Mouse (Mus musculus) thymus, adult 18-20 months (tissue): ENCODE data around the gene Ier5.

Experiments
- DNase-seq, 2 experiments: peaks; one replicate each; pipeline ENCODE4 v3.0.0; 2022; ENCODE audit warnings: mixed read lengths in 2 of 2

The Ier5 gene

DNA sequence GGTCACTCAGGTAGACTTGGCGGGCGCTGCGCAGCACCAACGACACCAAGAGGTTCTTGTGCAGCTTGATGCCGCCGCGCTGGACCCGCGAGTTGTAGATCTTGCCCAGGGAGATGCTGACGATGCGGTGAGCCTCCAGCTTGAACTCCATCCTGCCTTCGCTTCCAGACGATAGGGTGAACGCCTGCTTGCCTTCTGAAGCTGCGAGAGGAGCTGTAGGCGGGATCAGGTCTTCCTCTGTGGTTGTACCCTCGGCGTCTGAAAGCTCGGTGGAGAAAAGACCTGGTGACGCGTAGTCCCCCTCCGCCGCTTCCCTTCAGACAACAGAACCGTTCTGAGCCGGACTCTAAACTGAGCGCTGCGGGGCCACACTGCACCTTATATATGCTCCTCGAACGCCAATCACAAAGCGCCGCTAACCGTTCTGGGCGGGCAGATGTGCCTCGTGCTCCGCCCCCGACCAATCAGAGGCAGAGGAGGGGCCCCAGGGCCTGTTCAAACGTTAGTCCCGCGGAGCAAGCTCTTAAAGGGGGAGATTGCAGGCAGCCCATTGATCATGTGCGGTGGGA is at the start of gene Ier5:
Ier5 (minus strand) TSS at position 357 of the 569 bp plus-strand sequence.
- DNase-seq, result peak; percentile 95 to 96

DNA sequence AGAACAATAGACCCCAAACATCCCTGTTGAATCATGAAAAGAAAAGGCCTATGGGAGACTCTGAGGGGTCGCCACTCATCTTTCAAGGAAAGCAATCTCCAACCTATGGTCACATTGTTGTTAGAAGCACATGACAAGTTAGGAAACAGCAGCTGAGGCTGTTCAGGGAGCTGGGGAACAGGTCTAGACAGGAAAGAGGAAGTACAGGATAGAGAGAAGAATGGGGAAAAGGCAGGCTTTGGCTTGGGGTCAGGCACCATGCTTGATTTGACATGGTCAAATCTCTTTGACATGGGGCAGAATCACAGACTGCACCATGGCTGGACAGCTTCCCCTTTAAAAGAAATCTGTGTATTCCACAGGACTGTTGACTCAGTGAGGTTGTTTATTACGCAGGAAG is 47.8 kb upstream of the Ier5 start:
- DNase-seq, result no peak

DNA sequence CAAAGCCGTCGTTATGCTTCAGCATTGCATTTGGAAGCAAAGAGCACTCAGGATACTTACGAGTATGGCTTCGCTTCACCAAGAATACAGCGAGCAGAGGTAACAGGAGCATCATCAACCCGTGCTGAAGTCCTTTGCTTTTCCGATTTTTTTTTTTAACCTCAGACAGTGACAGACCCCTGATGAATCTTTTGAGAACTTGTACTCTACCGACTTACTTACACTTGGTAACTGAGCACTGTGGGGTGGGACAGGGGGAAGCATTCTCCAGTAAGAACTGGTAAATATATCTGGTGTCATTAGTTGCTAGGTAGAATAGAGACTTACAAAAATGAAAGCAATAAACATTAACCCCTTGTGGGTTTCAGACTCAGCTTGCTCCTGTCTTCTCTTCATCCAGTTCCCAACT is 47.1 kb upstream of the Ier5 start, which contains the start of gene Mr1:
Mr1 (minus strand) TSS at position 243 of the 409 bp plus-strand sequence.
- peak in 1 of 2 experiments; percentile 50 for DNase-seq

DNA sequence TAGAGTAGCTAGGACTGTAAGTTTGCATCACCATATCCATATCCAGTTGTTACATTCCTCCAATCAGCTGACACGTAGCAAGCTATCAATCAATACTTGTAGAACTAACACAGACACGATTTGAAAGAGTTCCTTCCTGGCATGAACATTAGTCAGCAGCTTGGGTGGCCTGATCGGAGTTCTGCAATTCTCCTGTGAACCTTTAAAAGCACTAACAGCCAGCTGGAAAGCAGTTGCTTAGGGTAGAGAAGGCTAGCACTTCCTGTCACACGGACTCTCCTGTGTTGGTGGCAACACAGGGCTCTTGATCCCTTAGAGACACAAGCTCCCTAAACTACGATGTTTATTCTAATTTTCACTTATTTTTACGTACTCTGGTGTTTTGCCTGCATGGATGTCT is 46.2 kb upstream of the Ier5 start:
- DNase-seq, result peak in 1 of 2 experiments; percentile 53

DNA sequence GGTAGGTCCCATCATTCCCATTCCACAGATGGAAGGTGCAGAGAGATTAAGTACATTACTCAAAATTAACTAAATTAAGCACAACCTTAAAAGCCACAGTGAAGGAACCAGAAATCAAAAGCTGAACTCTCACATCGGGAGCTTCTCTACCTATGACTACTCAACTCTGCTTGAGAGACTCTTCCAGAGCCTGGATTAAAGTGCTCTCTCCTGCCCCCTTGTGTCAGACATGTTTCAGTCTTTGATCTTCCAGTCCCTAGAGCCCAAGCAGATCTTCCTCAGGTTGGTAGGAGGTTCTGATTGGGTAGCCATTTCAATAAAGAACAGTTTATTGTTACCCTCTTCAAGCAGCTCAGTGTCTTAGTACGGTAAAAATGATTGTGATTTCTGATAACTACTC is 40.6 kb upstream of the Ier5 start:
- peak in 1 of 2 experiments; percentile 64 for DNase-seq

DNA sequence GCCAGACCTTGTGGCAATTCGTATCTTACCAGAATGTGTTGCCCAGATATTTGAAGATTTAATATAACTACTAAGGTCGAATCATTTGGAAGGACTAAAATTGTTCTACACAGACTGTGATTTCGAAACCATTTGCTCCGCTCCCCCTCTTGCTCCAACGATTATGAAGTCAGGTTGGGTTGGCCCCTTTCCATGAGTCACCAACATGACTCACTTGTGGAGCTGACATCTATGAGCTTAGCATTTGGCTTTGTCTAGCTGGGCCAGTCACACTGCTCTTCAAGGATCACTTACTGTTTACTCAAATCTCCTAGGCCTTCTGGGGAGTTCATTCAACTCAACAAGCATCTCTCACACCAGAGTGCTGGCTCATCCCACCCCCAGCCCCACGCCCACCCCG is 39.4 kb upstream of the Ier5 start:
- no peak for DNase-seq

DNA sequence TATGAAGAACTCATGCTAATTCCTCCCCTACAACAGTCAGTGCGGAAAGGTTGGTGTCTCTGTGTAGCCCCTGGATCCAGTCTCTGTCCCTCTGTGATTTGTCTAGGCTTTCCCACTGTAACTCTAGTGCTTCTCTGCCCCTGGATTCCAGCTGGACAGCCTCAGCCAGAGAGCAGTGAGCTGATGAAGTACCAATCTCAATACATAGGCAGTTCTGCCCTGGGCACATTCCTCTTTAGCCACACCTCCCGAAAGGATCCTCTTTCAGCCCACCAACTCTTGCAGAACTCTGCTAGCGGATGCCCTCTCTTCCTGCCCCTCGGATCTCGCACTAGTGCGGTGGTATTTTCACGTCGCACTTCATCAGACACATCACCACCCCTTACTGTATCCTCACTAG is 35.4 kb upstream of the Ier5 start:
- DNase-seq, result no peak

DNA sequence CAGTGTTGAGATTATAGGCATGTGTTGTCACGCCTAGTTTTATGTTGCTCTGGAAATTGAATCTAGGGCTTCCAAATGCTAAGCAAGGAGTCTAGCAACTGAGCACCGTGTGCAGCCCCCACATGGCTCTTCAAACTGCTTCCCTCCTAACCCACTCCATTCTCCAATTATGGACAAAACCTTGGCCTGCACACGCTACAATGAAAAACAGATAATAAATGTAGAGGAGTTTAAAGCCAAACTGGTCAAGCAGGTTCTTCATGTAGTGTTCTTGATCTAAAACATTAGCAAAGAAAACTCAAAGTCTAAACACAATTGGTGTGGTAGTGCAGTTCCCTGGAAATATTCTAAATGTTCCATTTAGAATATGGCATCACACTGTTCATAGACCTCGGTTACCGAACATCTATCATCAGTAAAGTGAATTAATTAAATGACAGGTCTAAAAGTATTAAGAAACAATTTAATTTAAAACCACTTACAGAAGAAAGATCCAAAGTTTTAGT is 28.0 kb upstream of the Ier5 start:
- no peak for DNase-seq

DNA sequence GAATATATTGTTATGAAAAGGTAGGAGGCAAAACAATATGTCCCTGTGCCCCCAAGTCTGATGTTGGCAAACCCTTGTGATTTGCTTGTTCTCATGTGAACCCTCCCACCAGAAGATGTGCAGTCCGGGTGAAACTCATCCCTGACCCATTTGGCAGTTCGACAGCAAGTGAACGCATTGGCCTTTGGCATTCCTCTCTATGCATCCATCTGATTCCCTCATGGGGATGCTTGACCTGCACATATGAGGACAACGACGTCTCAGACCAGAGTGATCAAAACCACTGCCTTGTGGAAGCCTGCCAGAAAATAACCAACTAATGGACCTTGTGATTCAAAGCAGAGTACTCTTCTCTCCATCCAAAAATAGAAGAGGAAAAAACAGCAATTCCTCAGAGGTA is 27.3 kb upstream of the Ier5 start:
- DNase-seq, result no peak

DNA sequence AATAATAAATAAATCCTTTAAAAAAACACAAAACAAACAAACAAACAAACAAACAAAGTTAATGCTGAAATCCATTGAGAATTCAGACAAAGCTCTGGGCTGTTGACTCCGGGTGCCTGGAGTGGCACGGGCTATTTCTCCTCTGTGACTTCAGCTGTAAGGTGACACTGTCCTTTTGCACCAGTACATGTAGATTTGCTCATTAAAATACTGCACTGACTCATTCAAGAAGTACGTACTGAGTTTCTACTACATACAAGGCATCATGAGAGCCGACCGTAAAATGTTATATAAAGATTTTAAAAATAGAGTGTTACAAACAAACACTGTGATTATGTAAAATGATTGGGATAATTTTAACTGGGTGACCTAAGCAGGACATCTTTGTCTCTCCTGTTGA is 25.0 kb upstream of the Ier5 start:
- no peak for DNase-seq

DNA sequence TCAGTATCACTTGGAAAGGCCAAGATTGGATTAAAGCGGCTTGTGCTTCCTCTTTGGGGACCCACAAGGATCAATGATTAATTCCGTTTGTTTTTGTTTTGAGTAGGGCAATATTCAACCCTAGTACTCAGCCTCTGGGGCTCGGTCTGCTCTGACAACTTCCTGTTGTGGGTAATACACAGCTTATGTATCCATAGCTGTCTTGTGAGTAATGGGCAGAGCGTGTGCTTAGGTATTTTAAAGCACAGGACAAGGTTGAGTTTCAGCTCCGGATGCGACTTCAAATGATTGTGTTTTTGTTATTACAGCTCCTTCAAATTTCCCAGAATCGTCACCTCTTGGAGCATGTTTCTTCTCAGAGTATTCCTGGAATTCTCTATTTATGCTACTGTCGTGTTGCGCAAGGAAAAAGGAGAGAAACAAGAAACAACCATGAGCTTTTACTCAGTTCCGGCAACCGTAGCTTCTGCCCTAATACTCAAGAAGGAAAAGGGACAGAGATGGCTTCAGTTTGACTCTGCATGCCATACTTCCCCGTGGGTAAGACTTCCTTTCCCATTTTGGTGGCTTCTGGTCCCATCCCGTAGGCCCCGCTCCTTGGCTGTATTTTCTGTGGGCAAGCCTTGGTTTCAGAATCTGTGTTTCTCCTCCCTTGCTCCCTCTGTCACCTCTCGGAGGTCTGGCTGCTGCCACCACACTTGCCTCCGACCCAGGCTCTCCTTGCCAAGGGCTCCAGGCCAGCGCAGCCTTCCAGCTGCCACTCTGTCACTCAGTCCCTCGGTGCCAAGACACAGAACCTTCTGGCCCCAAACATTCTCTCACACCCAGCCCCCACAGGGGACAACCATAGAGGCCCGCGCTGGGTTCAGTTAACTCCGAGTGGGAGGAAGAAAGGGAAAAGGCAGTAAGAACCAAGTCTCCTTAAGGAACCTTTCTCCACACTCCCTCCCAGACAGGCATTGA is 22.8 kb upstream of the Ier5 start:
- DNase-seq, result no peak

DNA sequence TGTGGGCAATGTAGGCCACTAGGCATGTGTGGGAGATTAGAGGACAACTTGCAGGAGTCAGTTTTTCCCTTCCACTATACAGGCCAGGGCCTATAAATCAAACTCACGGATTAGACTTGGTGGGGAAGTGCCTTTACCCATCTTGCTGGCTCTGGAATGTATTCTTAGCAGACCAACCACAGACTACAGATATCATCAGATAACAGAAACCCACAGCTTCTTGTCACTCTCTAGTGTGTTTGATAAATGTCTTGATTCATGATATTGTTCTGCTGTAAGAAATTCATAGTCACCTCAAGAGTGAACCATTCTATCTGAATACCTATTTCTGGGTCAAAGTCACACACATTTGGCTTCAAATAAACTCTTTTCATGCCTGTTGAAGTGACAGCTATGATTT is 20.3 kb upstream of the Ier5 start:
- DNase-seq, result no peak

DNA sequence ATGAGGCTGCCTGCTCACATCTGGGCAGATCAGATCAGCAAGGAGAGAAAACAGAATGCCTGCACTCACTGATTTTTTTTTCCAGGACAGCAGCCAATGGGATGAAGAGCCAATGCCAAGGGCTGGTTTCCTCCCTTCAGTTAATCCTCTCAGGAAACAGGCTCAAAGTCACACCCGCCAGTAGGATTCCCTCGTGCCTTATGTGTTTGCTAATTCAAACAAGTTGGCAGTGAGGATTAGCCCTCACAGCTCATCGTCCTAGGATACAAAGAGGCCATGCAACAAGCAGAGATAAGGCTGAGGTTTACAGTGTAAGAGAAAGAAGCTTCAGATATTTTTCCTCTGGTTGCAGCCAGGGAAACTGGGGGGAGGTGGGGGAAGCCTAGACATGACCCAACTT is 14.5 kb upstream of the Ier5 start:
- no peak for DNase-seq

DNA sequence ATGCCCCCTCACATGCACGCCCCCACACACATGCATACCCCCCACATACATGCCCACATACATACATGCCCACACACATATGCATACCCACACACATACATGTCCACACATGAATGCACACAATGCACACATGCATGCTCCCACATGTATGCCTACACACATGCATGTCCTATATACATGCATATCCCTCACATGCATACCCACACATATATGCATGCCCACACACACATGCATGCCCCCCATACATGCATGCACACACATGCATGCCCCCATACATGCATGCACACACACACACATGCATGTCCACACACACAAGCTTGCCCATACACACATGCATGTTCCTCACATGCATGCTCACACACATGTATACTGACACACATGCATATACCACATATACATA is 13.4 kb upstream of the Ier5 start:
- DNase-seq, result no peak

DNA sequence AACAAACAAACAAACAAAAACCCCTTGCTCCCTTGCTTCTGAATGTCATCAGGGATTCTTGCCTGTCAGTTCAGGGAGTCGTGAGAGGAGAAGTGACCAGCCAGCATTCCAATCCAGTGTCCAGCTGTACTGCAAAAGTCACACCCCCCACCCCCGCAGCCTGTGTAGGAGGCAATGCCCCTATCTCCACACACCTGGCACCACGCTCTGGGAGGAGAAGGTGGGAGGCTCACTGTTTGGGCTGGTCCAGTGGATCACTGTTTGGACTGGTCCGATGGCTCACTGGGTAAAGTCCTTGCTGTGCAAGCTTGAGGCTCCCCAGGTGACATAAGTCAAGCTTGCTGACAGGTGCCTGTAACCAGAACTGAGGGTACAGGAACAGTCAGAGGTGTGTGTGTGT is 12.7 kb upstream of the Ier5 start:
- DNase-seq, result no peak

DNA sequence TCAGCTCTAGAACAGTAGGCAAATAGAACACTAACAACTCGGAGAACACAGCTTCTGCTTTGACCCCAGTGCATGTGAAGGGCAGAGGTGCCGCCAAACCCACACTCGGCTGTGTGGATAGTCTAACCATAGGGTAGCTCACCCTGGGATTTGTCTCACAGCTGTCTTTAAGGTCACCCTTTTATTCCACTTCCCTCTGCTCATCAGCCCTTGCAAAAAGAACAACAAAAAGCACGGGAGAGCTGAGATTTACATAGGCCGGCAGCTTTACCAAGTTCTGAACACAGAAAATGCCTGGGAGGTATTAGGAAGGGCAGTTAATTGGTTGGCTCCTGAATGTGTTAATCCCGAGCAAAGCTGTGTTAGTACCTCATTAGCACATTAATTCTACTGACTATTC is 12.1 kb upstream of the Ier5 start:
- DNase-seq, result no peak

DNA sequence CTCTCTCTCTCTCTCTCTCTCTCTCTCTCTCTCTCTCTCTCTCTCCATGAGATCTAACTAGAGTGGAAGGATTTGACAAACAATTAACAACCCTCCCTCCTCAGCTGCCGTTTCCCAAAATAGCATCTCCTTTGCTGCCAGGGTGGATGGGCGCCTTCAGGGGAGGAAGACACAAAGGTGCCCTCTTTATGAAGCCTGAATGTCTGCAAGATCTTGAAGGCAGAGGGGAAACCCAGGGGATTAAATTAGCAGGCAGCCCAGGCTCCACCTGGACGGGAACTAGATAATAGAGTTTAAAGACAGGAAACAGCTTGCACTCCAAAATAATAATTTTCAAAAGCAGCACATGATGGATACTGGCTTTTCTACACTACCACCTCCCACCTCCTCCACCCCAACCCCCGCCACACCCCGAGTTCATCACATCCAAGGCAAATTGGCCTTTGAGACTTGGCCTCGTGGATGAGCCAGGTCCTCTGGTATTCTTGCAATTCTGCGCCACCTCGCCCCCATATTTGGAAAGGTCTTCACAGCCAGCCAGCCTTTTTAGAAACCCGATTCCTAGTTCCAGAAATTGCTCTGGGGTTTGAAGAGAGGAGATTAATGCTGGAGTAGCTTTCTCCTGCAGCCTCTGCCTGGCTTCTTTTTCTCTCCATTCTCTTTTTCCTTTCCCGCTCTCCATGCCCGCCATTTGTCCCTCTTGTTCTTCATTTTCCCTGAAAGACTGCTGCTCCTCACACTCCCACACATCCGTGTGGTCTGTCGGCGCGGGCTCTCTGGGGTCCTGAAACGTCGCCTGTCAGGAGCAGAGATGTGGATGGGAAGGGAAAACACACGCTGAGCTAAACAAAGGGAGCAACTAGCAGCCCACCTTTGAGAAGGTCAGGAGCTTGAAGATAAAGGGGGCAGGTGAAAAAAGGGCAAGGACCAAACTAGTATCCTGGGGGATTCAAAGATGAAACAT is 10.2 kb upstream of the Ier5 start:
- DNase-seq, result no peak

DNA sequence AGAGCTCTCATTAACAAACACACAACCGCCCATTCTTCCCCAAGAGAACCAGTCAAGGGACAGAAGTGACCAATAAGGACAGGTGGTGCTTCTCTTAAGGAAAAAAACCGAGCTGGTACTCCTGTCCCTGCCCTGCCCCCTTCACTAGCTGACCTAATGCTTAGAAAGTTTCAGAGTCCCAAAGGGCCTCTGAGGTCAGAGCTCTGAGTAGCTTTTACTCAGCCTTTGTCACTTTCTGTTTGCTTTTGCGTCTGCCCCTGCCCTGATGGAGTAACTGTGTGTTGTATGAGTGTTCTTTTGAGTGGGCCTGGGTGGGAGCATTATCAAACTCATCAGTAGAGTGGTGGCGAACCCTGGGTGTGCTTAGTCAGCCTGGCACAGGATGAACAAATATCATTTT is 9.0 kb upstream of the Ier5 start:
- DNase-seq, result no peak

DNA sequence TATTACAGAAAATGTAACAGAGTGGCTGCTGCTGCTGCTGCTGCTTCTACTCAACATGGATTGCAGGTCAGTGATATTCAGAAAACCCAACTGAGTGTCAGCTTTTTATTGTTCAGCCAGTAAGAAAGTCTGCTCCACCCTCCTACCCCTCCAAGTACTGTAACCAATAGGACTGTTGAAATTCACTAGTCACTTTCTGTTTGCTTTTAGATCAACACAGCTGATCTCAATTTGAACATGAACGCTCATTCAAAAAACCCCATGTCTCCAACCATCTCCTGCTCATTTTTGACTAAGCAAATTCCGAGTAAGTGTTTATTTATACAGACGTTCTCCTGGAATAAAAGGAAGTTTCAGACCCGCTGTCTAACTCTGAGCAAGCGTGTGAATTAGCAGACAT is 8.4 kb upstream of the Ier5 start:
- no peak for DNase-seq

DNA sequence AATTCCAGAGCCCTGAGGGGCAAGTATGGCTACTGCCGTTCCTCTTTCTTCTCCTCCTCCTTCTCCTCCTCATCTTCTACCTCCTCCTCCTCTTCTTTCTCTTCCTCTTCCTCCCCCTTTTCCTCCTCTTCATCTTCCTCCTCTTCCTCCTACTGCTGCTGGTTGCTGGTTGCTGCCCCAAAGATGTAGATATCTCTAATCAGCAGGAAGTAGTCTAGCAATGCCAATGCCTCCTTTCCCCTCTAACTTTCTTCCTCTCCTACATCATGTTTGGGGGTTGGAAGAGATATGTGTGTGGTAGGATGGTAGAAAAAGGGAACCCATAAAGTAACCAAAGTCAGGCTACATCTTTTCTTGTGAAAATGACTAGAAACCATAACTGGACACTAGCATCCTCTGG is 6.9 kb upstream of the Ier5 start:
- no peak for DNase-seq

DNA sequence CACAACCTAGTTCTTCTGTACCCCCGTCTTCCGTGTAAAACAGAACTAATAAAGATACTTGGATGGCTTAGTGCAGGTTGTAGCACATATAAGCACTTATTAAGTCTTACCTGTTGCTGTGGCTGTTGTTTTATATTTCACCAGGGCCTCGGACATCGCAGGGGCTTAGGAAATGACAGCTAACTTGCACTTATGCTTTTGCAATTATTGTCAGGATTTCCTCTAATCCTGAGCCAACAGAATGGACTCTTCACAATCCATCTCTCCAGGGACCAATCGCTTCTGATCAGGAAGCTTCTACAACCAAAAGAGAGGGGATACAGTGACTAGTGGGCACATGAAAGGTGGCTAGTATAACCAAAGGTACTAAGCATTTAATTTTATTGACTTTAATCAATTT is 4.6 kb upstream of the Ier5 start:
- DNase-seq, result no peak

DNA sequence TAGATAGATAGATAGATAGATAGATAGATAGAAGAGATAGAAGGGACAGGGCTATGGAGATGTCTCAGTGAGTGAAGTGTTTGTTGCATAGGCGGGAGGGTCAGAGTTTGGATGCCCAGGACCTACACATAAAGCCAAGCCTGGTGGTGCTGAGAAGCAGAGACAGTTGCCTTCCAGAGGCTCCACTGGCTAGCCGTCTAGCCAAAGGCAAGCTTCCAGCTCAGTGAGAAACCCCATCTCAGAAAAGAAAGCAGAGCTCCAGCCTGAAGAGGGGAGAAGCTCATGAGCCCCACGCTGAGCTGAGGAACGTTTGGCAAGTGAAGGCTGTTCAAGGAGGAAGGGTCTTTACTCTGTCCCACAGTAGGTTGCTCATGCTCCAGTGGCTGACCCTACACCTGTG is 3.2 kb upstream of the Ier5 start:
- DNase-seq, result no peak
